Mouse (Mus musculus) neural tube, embryonic 11.5 days (tissue): Measurements from ENCODE around the gene Ifnar2. TPM values are rescaled to one million over a fixed set of nuclear protein-coding genes. Genes with fewer than 3 reads are reported as not detected.
"Not testable (repeated sequence)": the region's sequence is repeated elsewhere in the genome, so short reads cannot be mapped to it uniquely, and the experiment has no call there.

Source experiments
- ATAC-seq: fragments of 200-750 bp; cut with Nextera tagmentation; 2 replicates; pipeline ENCODE4 v1.8.0; 2017; ENCODE audit warnings: moderate number of reproducible peaks, mild to moderate bottlenecking, moderate TSS enrichment, moderate library complexity; ENCODE audit not compliant: insufficient read depth, low FRiP score, low TSS enrichment
- DNase-seq: peaks from one replicate; pipeline ENCODE4 v3.0.0-alpha.2; 2015; ENCODE audit warnings: low spot score
- H3K27ac ChIP-seq: fragments of 300-500 bp; sonication (generic); 2 replicates; pipeline ENCODE4 v1.5.1; 2014; ENCODE audit warnings: low read depth, mild to moderate bottlenecking, low read length
- H3K27me3 ChIP-seq: fragments of 300-500 bp; sonication (generic); 2 replicates; pipeline ENCODE4 v1.6.1; 2014; ENCODE audit warnings: mild to moderate bottlenecking, low read length, mixed read lengths; ENCODE audit not compliant: control insufficient read depth, insufficient read depth
- H3K36me3 ChIP-seq: fragments of 300-500 bp; sonication (generic); 2 replicates; pipeline ENCODE4 v1.6.1; 2014; ENCODE audit warnings: mild to moderate bottlenecking, low read length, moderate library complexity, mixed read lengths; ENCODE audit not compliant: control insufficient read depth, insufficient read depth
- H3K4me1 ChIP-seq: fragments of 300-500 bp; sonication (generic); 2 replicates; pipeline ENCODE4 v1.6.1; 2014; ENCODE audit warnings: low read length, mixed read lengths; ENCODE audit not compliant: control insufficient read depth, insufficient read depth
- H3K4me2 ChIP-seq: fragments of 300-500 bp; sonication (generic); 2 replicates; pipeline ENCODE4 v1.6.1; 2014; ENCODE audit warnings: low read depth, mild to moderate bottlenecking, moderate library complexity
- H3K4me3 ChIP-seq: fragments of 300-500 bp; sonication (generic); 2 replicates; pipeline ENCODE4 v1.5.1; 2014; ENCODE audit warnings: low read depth, low read length
- H3K9ac ChIP-seq: fragments of 300-500 bp; sonication (generic); 2 replicates; pipeline ENCODE4 v1.6.1; 2014; ENCODE audit warnings: mild to moderate bottlenecking, low read length
- H3K9me3 ChIP-seq: fragments of 300-500 bp; sonication (generic); 2 replicates; pipeline ENCODE4 v1.6.1; 2016; ENCODE audit warnings: low read length; ENCODE audit not compliant: control insufficient read depth
- WGBS: fragments of 180-500 bp; shearing (Covaris S2); extraction: QIAGEN DNeasy Blood & Tissue Kit; methylation state at CpG from one replicate; pipeline ENCODE4 v1.1.7; 2014; 5-methylcytosine and 5-hydroxymethylcytosine counted together
- polyA plus RNA-seq: library from polyadenylated mRNA; unstranded; fragments of >200 nt; fragmentation: Nextera tagmentation; extraction: Ambion mirVana; gene quantifications from 2 replicates; pipeline ENCODE4 v1.2.1, GENCODE M21; 2014

Ifnar2 gene
- polyA plus RNA-seq, 1 experiment from 2014 or later: 30.0 TPM

- peaks cover 3% of the 10 kb centered on the region; the same call in 1 of the 2 replicates for H3K4me1 ChIP-seq
- no peaks in the 10 kb centered on the region for H3K27me3 ChIP-seq
- H3K9ac ChIP-seq: no peak overlapping the region
- DNase-seq (no peak), ATAC-seq (no peak)
- WGBS: 92% methylated on average over 3 of the region's 3 CpGs
- no peaks in the 10 kb centered on the region for H3K36me3 ChIP-seq
- H3K4me3 ChIP-seq: no peak overlapping the region
- H3K27ac ChIP-seq: no peak overlapping the region
- H3K9me3 ChIP-seq: no peaks in the 10 kb centered on the region
- no peak overlapping the region for H3K4me2 ChIP-seq
These were observed 61.5 kb downstream of the Ifnar2 start for GRCm38 (mm10) chr16:91434119-91434518.

GRCm38 (mm10) chr16:91438081-91438480 is 65.5 kb downstream of the Ifnar2 start:
- Histone ChIP-seq H3K4me3 (no peak overlapping the region), H3K9ac (no peak overlapping the region), H3K36me3 (no peaks in the 10 kb centered on the region), H3K9me3 (no peaks in the 10 kb centered on the region), H3K27me3 (no peaks in the 10 kb centered on the region), H3K4me2 (no peak overlapping the region), H3K4me1 (no peaks in the 10 kb centered on the region), H3K27ac (no peak overlapping the region)
- 82% methylated on average over 3 of the region's 3 CpGs for WGBS
- ATAC-seq (no peak), DNase-seq (no peak)

- DNase-seq, H3K4me2 ChIP-seq, H3K9ac ChIP-seq, H3K36me3 ChIP-seq, H3K4me1 ChIP-seq, H3K27ac ChIP-seq, ATAC-seq, H3K4me3 ChIP-seq, H3K9me3 ChIP-seq, H3K27me3 ChIP-seq: not testable (repeated sequence)
- 71% methylated on average over 1 of the region's 1 CpGs for WGBS
These were observed 66.0 kb downstream of the Ifnar2 start for GRCm38 (mm10) chr16:91438599-91438998.

GRCm38 (mm10) chr16:91441366-91441765 is 68.8 kb downstream of the Ifnar2 start:
- H3K4me1 ChIP-seq: no peaks in the 10 kb centered on the region
- H3K4me3 ChIP-seq: no peak overlapping the region
- WGBS: 77% methylated on average over 7 of the region's 7 CpGs

GRCm38 (mm10) chr16:91441811-91442240 is 69.2 kb downstream of the Ifnar2 start:
- Histone ChIP-seq H3K36me3 (no peaks in the 10 kb centered on the region), H3K4me3 (no peak overlapping the region), H3K27ac (no peak overlapping the region), H3K4me1 (no peaks in the 10 kb centered on the region), H3K4me2 (no peak overlapping the region), H3K9me3 (no peaks in the 10 kb centered on the region), H3K27me3 (no peaks in the 10 kb centered on the region), H3K9ac (no peak overlapping the region)
- ATAC-seq: no peak
- WGBS: 84% methylated on average over 7 of the region's 7 CpGs
- no peak for DNase-seq

More at GRCm38 (mm10) chr16:91441366-91441765, 68.8 kb downstream of the Ifnar2 start:
- Histone ChIP-seq H3K9ac (no peak overlapping the region), H3K27ac (no peak overlapping the region), H3K9me3 (no peaks in the 10 kb centered on the region), H3K4me2 (no peak overlapping the region), H3K27me3 (no peaks in the 10 kb centered on the region), H3K36me3 (no peaks in the 10 kb centered on the region)
- DNase-seq: no peak
- ATAC-seq: no peak

- no peak overlapping the region for H3K9ac ChIP-seq
- no peak overlapping the region for H3K4me3 ChIP-seq
- H3K27me3 ChIP-seq: no peaks in the 10 kb centered on the region
- no peak overlapping the region for H3K27ac ChIP-seq
- no peak overlapping the region for H3K4me2 ChIP-seq
- no peak for DNase-seq
- no peaks in the 10 kb centered on the region for H3K36me3 ChIP-seq
- no peaks in the 10 kb centered on the region for H3K9me3 ChIP-seq
- H3K4me1 ChIP-seq: no peaks in the 10 kb centered on the region
- 74% methylated on average over 4 of the region's 4 CpGs for WGBS
- ATAC-seq: no peak
These were observed 69.9 kb downstream of the Ifnar2 start for GRCm38 (mm10) chr16:91442446-91442845.

GRCm38 (mm10) chr16:91443211-91443611 is 70.6 kb downstream of the Ifnar2 start:
- no peaks in the 10 kb centered on the region for H3K36me3 ChIP-seq
- H3K4me3 ChIP-seq: no peak overlapping the region
- no peak overlapping the region for H3K4me2 ChIP-seq
- no peaks in the 10 kb centered on the region for H3K9me3 ChIP-seq
- no peaks in the 10 kb centered on the region for H3K4me1 ChIP-seq
- no peak overlapping the region for H3K27ac ChIP-seq
- no peak for ATAC-seq
- no peak overlapping the region for H3K9ac ChIP-seq
- 86% methylated on average over 8 of the region's 8 CpGs for WGBS
- no peaks in the 10 kb centered on the region for H3K27me3 ChIP-seq
- no peak for DNase-seq

- Histone ChIP-seq H3K36me3 (no peaks in the 10 kb centered on the region), H3K27ac (no peak overlapping the region), H3K27me3 (no peaks in the 10 kb centered on the region), H3K4me3 (no peak overlapping the region), H3K4me1 (no peaks in the 10 kb centered on the region), H3K4me2 (no peak overlapping the region), H3K9me3 (no peaks in the 10 kb centered on the region), H3K9ac (no peak overlapping the region)
- ATAC-seq (no peak), DNase-seq (no peak)
- WGBS: 86% methylated on average over 4 of the region's 4 CpGs
These were observed 72.3 kb downstream of the Ifnar2 start for GRCm38 (mm10) chr16:91444847-91445246.

GRCm38 (mm10) chr16:91445566-91445965 is 73.0 kb downstream of the Ifnar2 start:
- Histone ChIP-seq H3K4me1 (no peaks in the 10 kb centered on the region), H3K9me3 (no peaks in the 10 kb centered on the region), H3K4me2 (no peak overlapping the region), H3K9ac (no peak overlapping the region), H3K4me3 (no peak overlapping the region), H3K27me3 (no peaks in the 10 kb centered on the region), H3K27ac (no peak overlapping the region), H3K36me3 (no peaks in the 10 kb centered on the region)
- 85% methylated on average over 5 of the region's 5 CpGs for WGBS
- DNase-seq (no peak), ATAC-seq (no peak)
